Mouse (Mus musculus) retina, postnatal 1 day (tissue): ENCODE data around the gene Got1.

Experiments used
- DNase-seq: peaks from one replicate; pipeline ENCODE4 v3.0.0-alpha.2; 2012

The Got1 gene

DNA sequence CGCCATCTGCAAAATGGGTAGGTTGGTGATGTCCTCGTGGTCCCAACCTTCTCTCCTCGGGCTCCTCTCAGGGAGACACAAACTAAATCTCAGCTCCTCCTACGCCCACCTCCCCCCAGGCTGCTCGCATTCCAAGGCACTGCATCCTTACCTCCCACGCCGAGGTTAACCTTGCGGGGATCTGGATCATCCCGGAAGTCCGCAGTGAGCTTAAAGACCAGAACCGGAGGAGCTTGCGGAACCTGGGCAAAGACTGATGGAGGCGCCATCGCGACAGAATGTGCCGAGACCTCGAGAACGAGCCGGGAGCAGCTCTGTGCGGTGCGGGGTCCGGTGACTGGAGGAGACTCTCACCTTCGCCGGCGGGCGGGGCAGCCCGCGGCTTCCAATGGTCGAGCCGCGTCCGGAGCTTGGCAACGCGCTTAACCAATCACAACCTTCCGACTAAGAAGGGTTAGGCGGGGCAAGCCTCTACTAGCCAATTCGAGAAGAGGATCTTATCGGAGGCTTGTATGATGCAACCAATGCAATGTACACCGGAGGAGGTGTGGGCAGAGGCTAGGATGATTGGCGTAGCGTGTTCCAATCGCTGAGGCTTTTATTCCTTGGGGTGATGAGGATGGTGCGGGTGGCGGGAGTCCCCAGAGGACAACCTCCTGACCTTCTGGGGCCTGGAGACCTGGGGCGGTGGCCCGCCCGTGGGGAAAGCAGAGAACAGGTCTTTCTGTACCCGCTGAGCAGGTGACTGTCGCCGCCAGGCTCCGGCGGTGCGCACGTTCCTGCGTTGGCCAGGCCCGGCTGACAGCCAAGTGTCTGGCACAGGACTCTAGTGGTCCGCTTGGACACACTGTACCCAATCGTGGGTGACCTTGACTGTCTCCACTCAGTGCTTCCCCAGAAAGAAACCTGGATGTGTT lies at the start of gene Got1:
Got1 (minus strand) TSS at position 419 of the 917 bp plus-strand sequence.
- peak; percentile 99 for DNase-seq

DNA sequence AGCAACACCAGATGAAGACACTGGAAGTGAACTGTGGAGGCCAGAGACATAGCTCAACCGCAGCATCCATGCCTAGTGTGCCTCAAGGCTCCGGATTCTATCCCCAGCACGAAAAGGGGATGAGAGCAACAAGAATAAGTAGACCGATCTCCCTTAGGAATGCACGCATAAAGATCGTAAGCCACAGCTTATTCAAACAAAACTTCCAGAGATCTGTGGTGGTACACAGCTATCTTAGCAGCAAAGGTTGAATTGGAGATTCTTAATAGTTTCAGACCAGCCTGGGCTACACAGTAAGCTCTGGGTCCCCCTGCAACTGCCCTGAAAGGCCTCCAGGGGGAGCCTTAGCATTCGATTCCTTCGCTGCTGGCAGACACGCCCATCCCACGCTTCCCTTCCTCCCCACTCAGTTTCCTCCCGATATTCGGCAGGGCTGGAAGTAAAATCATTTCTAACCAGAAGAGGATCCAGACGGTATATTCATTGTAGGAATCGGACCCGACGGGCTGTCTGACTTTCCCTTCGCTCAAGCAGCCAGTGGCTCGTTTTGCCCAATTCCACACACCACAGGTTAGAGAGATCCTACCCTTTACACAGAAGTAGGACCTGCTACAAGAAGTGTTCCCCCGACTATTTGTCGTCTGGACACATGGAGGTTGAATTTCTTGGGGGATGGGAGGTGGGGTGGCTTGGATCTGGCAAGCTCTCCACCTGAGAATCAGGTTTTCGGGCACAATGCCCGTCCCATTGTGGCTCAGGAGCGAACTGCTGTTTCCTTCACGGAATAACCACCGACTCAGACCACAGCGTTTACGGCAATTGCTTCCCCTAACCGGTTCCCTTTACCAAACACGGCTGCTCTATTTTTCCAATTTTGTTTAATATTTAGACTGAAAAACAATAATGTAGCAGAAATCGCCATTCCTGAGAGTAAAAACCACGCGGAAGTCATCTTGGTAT lies 46.7 kb upstream of the Got1 start:
- peak; percentile 84 for DNase-seq

DNA sequence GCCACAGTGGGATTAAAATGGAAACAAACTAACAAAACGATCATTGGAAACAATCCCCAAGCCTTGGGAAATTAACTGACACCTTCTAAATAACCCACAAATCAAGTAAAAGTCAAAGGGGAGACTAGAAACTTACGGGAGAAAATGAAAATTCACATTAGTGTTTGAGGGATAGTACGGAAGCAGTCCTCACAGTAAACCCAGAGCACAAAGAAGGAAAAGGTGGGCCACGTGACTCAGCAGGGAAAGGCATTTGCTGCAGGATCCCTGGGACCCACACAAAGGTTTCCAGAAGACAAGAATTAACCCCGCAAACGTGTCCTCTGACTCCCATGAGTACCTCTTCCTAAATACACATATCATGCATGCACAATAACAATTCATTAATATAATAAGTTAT lies 44.7 kb upstream of the Got1 start:
- DNase-seq, result no peak

DNA sequence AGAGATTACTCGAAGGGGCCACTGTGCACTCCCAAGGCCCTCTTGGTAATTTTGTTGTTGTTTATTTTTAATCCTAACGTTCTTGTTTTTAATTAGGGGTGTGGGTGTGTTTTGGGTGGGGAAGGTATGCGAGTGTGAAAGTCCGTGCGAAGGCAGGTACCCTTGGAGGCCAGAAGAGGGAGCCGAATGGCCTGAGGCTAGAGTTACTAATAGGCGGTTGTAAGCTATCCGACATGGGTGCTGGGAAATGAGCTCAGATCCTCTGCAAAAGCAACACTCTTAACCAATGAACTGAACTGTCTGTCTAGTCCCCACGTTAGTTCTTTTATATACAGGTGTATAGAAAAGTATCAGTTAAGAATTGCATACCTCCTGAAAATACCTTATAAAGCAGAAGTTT lies 43.9 kb upstream of the Got1 start:
- DNase-seq, result no peak

DNA sequence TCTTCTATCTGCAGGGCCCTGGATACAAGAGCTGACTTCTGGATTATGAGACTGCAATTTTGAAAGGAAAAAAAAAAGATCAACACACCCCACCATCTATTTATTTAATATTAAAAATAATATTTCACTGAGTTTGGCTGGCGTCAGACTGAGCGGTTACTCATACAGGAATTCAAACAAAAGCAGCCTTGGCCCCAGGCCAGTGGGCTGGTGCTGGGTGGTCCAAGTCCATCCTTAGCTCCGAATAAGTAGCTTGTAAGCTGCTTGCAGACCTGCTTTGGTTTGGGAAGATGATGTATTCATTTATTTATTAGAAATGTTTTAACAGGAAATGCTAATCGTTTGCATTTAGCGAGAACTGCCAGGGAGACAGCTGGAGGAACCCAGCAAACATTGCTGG lies 38.8 kb upstream of the Got1 start:
- DNase-seq, result no peak

DNA sequence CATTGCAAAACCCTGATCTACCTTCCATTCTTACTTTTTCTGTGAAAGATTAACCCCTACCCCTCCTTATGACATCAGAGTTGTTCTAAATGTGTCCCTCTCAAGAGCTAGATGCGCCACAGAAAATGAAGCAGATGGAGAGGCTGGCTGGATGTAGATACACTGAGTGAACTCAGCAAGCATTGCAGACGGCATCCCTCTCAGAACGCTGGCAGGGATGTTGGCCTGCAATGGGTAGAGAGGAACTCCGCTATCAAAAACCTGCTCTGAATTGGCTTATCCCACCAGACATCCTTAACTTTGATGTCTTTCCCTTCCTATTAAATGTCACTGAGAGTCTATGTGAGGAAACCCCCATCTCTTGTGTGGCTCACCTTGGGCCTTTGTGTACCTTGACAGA lies 37.4 kb upstream of the Got1 start:
- DNase-seq, result no peak

DNA sequence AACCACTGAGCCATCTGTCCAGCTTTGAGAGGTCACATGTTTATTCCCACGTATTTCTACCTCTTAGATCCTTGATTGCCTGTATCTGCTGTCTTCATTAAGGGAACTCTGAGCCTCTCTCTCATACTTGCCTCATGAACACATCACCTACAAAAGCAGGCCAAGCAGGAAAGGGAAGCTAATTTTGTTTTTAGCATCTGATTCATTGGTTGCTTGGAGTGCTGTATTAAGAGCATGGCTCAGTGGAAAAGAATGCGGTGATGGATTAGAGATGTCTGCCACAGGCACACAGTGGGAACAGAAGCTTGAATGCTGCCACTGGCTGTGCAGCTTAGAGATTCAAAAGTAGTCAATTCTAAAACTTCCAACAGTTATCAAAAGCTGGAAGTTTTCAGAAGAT lies 35.8 kb upstream of the Got1 start:
- DNase-seq, result no peak

DNA sequence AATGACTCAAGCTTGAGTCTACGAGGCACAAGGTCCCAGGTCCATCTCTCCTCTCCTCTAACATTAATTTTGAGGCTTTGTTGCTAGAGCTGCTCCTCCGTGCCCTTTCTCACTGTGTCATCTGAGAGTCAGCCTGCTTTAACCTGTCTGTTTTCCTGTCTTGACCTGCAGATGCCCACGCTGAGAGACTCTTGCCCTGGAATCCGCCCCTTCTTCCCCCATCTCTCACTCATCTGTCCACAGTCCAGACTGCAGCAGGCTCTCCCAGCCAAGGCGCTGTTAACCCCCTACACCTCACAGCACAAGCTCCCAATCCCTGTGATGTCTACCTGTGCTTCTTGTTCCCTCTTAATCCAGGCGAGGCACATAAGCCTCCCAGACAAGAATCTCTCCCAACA lies 27.1 kb upstream of the Got1 start:
- DNase-seq, result no peak

DNA sequence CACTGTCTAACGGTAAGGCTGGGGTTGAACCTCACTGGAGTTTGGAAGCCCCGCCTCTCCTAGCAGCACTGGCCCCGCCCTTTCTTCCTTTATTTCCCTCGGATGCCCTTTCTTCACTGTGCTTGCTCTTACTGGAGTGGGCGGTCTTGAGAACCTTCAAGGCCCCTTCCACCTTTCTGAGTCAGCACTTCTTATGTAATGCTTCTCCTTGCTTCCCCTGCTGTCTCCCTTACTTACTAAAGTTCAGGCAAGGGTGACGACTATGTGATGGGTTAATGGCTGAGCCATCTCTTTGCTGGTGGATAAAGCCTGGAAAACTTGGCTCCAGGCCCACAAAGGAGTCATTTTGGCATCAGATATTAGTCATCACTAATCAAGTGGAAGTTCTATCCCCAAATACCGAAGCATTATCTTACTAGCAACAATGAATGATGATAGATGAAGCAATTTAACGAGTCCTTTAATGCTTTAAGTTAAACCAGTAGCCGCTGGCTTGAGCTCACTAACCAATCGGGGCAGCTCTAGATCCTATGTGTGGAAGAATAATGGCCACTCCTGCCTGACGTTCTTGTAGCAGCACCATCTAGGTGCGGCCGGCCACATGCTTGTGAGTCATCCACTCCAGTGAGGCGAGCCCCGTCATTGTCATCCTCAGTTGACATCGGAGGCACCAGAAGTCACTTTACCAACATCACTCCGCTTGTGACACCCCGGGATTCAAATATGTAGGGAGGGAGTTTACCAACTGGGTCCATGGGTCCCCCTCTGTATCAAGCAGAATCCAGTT lies 26.5 kb upstream of the Got1 start:
- DNase-seq, result no peak

DNA sequence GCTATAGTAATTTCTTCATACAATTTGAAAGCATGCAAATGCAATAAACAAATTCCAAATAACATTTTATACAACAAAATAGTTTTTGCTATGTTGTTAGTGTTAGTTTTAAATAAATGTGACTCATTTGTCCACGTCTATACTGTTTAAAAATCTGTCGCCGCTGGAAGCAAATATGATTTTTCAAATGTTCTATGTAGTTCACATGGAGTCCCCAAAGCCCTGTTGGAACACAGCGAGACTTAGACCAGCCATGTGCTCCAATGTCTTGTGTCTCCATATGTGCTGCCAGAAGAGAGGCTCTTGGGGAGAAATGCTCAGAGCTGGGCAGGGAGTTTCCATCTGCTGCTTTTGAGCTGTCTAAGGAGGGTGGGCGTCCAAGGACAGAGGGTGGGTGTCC lies 23.7 kb upstream of the Got1 start:
- DNase-seq, result no peak

DNA sequence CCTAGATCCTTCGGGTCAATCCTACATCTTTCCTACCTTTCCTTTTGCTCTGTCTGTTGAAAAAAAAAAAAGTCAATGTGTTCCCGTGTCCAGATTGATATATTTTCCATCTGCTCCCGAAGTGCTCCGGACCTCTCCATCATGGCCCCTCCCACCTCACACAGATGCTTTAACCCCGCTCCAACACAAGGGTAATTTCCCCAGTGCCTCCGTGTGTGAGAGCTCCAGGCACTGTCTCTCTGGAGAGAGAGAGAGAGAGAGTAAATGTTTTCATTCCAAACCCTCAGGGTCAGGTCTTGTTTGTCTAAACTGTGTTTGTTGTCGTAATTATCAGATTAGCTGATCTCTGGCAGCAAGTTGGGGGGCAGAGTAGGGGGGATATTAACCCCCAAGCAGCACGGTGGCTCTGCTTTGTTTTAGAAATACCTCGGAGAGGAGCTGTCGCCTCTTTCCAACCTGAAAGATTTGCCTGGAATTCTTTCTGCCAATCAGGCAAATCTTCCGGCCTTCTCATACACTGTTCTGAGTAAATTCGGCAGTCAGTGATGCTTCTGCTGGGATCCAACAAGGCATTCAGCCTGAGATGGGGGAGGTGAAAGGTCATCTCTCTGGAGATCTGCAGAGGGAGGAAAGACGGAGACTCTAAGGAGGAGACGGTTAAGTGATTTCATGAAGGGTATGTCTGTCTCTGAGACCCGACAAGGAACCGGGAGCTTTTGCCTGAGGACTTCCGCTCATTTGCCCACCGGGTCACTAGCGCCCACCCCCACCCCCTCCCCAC lies 22.1 kb upstream of the Got1 start:
- DNase-seq, result peak; percentile 39

DNA sequence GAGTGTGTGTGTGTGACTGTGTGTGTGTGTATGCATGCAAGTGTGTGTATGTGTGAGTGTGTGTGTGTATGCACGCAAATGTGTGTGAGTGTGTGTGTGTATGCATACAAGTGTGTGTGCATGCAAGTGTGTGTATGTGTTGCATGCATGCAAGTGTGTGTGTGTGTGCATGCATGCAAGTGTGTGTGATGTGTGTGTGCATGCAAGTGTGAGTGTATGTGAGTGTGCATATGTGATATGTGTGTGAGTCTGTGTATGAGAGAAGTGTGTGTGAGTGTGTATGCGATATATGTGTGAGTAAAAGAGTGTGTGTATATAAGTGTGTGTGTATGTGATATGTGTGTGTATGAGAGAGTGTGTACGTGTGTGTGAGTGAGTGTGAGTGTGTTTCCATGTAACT lies 11.0 kb upstream of the Got1 start:
- DNase-seq, result no peak

DNA sequence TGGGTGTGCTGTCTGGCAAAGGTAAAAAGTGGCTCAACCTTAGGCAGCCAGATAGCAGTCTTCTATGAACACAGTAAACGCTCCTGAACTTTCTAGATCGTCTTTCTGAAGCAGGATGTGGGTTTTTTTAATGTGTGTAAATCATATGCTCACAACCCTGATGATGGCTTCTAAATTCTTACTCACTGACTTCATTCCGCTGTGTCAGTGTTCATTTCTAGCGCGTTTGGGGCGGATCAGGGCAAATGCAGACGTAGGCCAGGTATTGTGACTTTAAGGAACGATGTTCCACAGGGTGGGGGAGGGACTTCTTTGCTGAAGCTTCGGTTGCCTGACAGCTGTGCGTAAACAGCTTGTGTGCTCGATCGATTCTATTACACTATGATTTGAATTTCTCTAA lies 6.5 kb upstream of the Got1 start:
- no peak for DNase-seq

DNA sequence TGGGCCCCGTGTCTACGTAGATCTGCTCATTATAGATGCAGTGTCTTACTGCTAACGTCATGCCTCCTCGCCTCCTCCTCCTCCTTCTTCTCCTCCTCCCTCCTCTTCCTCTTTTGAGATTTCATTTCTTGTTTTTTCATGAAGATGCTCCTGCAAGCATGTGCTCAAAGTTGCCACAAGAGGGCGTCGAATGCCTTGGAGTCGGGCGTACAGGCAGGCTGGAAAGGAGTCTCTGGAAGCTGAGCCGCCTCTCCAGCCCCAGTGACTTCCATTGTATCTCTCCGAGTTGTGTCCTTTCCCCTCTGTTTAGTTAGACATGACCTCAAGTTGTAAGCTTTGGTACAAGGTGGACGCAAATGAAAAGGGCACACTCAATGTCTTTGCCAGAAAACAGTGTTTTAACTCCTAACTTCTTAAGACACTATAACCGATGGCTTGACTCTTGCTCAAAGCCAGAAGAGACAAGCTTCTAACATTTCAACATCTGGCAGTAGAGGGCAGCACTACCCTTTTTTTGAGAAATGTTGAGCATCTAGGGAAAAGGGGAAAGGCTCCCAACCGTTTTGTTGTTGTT lies 5.9 kb upstream of the Got1 start:
- DNase-seq, result peak; percentile 91

DNA sequence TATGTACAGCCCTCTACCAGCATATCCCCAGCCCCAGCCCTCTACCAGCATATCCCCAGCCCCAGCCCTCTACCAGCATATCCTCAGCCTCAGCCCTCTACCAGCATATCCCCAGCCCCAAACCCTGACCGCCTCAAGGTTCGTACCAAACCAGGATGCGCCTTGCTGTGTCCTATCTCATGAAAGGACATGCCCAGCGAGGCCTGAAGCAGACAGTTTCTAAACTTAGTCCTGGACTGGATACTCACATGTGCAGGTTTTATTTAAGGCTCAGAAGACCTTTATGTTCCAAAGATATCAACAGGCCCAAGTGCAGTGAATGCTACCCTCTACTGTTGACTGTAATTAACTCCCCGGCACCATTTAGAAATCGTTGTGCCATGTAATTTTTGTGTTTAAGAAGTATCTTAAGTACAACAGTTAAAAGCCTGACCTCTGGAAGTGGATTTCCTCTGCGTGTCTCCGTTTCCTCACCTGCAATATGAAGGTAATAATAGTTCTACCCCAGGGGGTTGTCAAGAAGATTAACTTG lies 3.7 kb upstream of the Got1 start:
- DNase-seq, result no peak

DNA sequence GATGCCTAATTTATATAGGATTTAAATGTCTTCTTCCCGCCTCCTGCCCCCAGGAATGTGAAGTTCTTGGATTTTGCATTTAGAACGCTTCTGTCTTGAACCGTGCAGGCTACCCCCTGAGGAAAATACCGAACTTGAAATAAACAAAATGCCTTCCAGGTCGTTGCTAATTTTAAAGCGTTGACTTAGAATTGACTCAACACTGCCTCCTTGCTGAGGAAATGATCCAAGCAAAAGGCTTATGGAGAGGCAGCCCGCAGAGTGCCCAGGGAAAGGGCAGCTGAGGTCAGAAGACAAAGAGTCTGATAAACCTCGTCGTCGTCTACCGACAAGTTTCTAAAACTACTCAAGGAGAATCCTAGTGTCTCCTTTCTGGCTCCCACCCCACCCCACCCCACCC lies 2.7 kb upstream of the Got1 start:
- peak; percentile 27 for DNase-seq

DNA sequence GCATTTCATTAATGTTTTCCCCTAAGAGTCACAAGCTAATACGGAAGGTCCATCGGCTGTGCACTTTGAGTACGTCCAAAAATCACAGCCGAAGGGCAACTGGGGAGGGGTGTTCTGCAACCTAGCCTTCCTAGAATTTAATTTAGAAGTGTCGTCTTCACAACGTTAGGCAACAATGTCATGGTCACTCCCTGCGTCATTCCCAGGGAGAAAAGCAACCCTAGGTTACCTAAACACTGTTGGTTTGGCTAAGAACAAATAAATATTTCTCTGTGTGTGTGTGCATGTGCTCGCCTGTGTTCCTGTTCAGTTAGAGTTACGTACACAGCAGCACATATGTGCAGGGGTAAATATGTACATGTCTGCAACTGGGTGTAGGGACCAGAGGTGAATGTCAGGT lies 1.6 kb upstream of the Got1 start:
- DNase-seq, result no peak

DNA sequence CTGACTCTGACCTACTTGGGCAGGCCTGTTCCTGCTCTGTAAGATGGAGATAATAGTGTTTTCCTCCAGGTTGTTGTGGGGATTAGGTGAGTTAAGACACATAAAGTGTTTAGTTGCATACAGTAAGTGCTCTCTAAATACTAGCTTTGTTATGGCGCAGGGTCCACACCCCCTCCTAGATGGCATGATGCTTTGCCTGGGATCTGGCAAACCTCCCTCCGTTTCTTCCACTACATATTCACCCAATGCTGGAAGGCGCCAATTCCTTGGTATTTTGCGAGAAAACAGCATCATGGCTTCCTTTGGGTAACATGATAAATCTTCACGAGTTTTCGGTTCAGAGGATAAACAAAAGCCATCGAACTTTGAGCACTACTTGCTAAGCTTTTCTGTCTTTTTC lies 1.2 kb upstream of the Got1 start:
- DNase-seq, result no peak

DNA sequence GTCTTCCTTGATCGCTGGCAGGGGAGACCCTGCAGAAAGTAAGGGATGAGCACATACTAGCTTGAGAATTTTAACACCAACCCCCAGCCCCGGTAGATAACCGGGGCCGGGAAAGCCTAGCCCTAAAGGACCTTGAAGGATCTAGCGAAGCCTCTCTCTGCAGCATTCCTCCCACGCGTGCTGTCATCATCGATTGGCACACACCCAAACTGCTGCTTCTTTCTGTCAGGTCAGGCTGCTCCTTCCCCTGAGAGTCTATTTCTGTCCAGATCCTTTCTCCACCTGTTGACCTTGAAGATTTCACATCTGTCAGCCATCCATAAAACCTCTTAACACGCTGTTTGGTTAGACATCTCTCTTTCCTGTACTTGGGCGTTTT lies 688 bp upstream of the Got1 start:
- peak; percentile 57 for DNase-seq

DNA sequence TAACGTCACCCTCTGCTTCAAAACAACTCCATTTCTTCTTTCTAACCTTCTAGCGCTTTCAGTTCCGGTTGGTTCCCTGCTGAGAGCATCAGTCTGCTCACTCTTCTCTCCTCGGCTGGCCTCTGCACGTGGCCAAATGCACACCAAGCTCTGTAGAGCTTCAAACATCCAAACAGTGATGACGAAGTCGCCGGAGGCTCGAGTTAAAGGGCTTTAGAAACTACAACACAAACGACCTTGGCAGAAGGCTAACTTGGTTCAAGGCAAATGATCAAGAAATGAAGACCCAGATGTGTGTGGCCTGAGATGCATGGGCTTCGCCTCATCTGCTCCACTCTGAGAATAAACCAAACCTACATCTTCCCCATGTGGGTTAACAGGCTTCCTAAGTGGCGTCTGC lies 854 bp downstream of the Got1 start:
- DNase-seq, result peak; percentile 48

DNA sequence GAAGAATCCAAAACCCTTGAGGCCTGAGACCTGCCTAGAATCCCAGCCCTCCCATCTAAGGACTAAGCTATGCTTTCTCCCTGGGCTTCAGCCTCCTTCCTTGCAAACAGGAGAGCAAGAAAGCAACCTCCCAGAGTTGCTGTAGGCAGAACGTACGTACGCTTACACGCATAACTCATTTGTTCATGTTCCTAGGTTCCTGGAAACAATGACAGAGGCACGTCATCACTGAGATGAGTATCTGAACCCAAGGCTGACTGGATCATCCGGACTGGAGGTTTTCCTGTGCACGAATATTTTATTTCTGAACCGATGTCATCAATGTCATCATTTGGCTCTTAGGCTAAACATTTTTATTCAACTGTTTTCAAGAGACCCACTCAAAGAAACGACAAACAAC lies 2.4 kb downstream of the Got1 start:
- no peak for DNase-seq

DNA sequence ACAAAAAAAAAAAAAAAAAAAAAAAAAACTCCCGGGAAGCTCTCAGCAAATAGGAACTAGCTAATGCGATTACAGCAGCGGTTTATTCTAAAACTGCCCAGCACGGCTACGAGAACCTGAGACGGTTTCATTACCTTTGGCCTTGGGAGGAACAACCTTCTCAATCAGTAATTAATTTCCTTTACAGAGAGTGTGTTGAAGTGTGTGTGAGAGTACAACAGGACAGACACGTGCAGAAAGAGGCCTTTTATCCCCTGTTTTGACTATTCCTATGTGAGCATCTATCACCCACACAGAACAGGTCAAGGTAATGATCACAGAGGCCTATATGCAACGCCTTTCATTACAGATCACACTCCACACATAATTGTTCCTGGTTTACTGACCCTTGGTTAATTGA lies 3.0 kb downstream of the Got1 start:
- no peak for DNase-seq
